Mouse (Mus musculus) c-Kit-negative CD71-positive TER-119-positive erythroid progenitor cells, embryonic 14.5 days (primary cell): ENCODE data around the gene P2rx6.

Experiments
- DNase-seq: peaks from one replicate; pipeline ENCODE4 v3.0.0-alpha.2; 2013; ENCODE audit warnings: low read depth, low spot score

The P2rx6 gene

DNA sequence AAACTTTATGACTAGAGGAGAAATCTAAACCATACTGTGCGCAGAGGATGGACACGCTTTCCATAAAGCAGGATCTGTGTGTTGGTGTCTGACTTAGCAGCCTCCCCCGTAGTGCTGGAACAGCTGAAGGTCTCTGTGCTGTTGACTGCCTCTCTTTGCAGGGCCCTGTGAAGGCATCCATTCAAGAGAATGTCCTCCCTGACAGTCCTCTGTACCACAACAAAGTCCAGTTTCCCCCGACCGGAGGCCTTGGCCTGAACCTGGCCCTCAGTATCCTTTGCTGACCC is 64.5 kb downstream of the P2rx6 start:
- no peak for DNase-seq
